Mouse (Mus musculus) intestine, postnatal 0 days (tissue): ENCODE results near the gene Shb. TPM values are rescaled to one million over a fixed set of nuclear protein-coding genes. Genes with fewer than 3 reads are reported as not detected.

ENCODE experiments used
- ATAC-seq: fragments of 200-750 bp; cut with Nextera tagmentation; 2 replicates; pipeline ENCODE4 v1.8.0; 2017; ENCODE audit warnings: mild to moderate bottlenecking, moderate TSS enrichment, moderate library complexity
- H3K27ac ChIP-seq: fragments of 300-500 bp; sonication (generic); 2 replicates; pipeline ENCODE4 v1.5.1; 2014; ENCODE audit warnings: mild to moderate bottlenecking, low read depth, low read length, moderate library complexity
- H3K27me3 ChIP-seq: fragments of 300-500 bp; sonication (generic); replicated peaks from 2 replicates; pipeline ENCODE4 v1.6.1; 2014; ENCODE audit warnings: low read length, mixed read lengths; ENCODE audit not compliant: control insufficient read depth, insufficient read depth
- H3K36me3 ChIP-seq: fragments of 300-500 bp; sonication (generic); 2 replicates; pipeline ENCODE4 v1.6.1; 2014; ENCODE audit warnings: mild to moderate bottlenecking, moderate library complexity; ENCODE audit not compliant: control insufficient read depth, insufficient read depth
- H3K4me1 ChIP-seq: fragments of 300-500 bp; sonication (generic); replicated peaks from 2 replicates; pipeline ENCODE4 v1.6.1; 2014; ENCODE audit warnings: antibody characterized with exemption, low read length, mixed read lengths; ENCODE audit not compliant: control insufficient read depth, insufficient read depth
- H3K4me2 ChIP-seq: fragments of 300-500 bp; sonication (generic); replicated peaks from 2 replicates; pipeline ENCODE4 v1.6.1; 2014; ENCODE audit warnings: low read depth, mild to moderate bottlenecking, moderate library complexity
- H3K4me3 ChIP-seq: fragments of 300-500 bp; sonication (generic); 2 replicates; pipeline ENCODE4 v1.5.1; 2014; ENCODE audit warnings: low read depth, low read length
- H3K9ac ChIP-seq: fragments of 300-500 bp; sonication (generic); 2 replicates; pipeline ENCODE4 v1.6.1; 2014; ENCODE audit warnings: mild to moderate bottlenecking, low read depth, low read length
- H3K9me3 ChIP-seq: fragments of 300-500 bp; sonication (generic); 2 replicates; pipeline ENCODE4 v1.6.1; 2016; ENCODE audit warnings: mixed run types; ENCODE audit not compliant: control insufficient read depth
- CTCF ChIP-seq: sonication (generic); IDR thresholded peaks from 2 replicates; pipeline ENCODE4 v1.5.1; 2016; ENCODE audit warnings: low read depth, mild to moderate bottlenecking, control low read depth, antibody characterized with exemption, moderate library complexity
- WGBS: fragments of 180-500 bp; shearing (Covaris S2); extraction: QIAGEN DNeasy Blood & Tissue Kit; methylation state at CpG from one replicate; pipeline ENCODE4 v1.1.7; 2014; 5-methylcytosine and 5-hydroxymethylcytosine counted together
- polyA plus RNA-seq: library from polyadenylated mRNA; unstranded; fragments of >200 nt; fragmentation: Nextera tagmentation; extraction: Ambion mirVana; gene quantifications from 2 replicates; pipeline ENCODE4 v1.2.1, GENCODE M21; 2015

Shb gene
- polyA plus RNA-seq, 1 experiment from 2014 or later: 7.2 TPM

DNA sequence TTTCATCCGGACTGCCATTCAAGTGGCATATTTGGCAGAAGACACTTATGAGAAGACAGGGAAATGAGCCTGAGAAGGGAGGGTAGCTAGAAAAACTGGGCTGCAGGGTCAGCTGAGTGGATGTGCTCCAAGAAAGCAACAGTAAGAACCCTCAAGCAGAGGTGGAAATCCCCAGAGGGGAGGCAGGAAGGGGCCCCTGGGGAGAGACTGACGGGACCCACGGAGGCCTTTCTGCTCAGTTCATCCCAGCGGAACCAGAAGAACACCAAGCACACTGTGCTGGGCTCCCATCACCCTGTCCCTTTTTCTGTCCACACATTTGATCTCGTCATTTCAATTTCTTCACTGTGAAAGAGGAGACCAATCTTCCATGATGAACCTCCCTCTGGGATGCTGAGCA lies 33.9 kb downstream of the Shb start:
- Histone ChIP-seq H3K9ac (no peak overlapping the region), H3K36me3 (no peaks in the 10 kb centered on the region; the same call in 1 of the 2 replicates), H3K4me2 (no peak overlapping the region), H3K27ac (no peak overlapping the region), H3K4me1 (peaks cover 50% of the 10 kb centered on the region), H3K9me3 (no peaks in the 10 kb centered on the region), H3K4me3 (no peak overlapping the region), H3K27me3 (no peaks in the 10 kb centered on the region)
- WGBS: 77% methylated on average over 5 of the region's 5 CpGs
- ATAC-seq: no peak
- no peak for TF ChIP-seq CTCF

DNA sequence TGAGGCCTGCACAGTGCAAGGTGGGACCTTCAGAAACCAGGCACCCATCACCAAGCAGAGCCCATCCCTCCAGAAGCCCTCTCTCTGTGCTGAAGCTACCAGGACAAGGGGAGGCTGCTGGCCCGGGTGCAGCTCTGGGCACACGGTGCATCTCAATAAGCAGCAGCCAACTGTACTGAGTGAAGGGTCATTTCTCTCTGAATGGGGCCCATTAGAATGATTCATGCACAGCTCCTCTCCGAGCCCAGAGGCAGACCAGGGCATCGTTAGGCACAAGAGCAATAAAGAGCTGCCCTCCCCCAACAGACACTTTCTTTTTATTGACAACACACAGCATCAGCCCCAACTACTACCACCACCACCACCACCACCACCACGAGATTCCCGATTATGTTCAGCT lies 35.0 kb downstream of the Shb start:
- no peak for ATAC-seq
- Histone ChIP-seq H3K9me3 (no peaks in the 10 kb centered on the region), H3K4me1 (peaks cover 60% of the 10 kb centered on the region), H3K9ac (no peak overlapping the region), H3K27ac (no peak overlapping the region), H3K4me2 (no peak overlapping the region), H3K36me3 (no peaks in the 10 kb centered on the region; the same call in 1 of the 2 replicates), H3K27me3 (no peaks in the 10 kb centered on the region), H3K4me3 (no peak overlapping the region)
- no peak for TF ChIP-seq CTCF
- 51% methylated on average over 6 of the region's 6 CpGs for WGBS

DNA sequence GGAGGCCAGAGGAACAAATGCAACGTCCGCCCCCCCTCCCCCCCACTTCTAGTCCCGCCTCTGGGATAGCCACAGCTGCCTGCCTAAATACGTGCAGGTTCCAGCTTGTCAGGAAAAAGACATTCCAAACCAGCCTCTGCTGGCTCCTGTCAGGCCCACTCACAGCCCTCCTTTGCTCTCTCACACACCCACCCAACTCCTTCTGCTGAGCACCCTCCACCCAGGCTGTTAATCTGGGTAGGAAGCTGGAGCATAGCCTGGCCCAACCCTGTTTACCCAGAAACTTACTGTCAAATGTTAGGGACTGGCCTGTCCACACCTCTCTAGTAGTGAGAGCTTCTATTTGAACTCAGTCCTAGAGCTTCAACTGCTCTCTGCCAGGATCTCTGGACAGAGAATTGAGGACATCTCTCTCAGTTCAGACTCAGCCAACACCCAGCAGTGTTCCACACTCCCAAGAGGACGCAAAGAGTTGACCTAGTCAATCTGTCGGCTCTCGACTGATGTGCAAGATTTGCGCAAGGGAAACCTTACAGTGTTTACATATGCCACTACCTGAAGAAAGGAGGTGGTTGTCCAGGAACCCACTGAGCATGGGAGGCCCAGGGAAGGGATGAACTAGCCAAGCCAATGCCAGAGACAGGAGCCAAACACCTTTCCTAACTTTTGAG lies 36.6 kb downstream of the Shb start:
- H3K4me3 ChIP-seq: no peak overlapping the region
- ATAC-seq: no peak; the same call in 1 of the 2 replicates
- peak overlapping the region; percentile 22; the same call in 1 of the 2 replicates for H3K9ac ChIP-seq

DNA sequence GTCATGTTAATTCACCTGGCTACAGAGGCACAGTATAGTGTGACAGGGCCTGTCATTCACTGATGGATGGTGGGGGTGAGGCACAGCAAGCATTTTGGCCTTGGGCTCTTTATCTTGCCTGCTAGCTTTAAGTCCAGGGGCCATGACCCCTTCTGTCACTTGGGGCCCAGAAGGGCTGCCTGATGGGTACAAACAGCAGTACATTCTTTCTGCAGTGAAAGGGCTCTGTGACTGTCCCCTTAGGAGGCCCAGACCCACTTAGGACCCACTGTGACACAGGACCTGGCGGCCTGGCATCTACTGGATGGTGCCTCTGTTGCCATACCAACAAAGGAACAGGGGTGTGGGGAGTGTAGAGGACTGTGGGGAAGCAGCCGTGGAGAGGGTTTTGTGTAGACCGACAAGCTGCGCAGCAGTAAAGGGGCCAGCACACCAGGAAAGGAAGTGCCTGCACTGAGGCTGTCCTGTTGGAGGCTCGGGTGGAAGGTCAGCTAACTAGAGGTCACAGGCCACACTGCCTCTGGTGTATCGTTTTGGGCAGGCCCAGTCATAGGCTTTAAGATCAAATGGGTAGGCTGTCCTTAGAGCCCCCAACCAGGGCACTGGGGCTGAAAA lies 38.4 kb downstream of the Shb start:
- Histone ChIP-seq H3K9me3 (no peaks in the 10 kb centered on the region), H3K36me3 (no peaks in the 10 kb centered on the region; the same call in 1 of the 2 replicates), H3K9ac (0 out of 2 replicates have a peak overlapping the region, but pooled peaks have one; percentile 31), H3K27me3 (no peaks in the 10 kb centered on the region), H3K4me2 (no peak overlapping the region), H3K27ac (no peak overlapping the region; the same call in 1 of the 2 replicates), H3K4me1 (peaks cover 76% of the 10 kb centered on the region), H3K4me3 (no peak overlapping the region)
- WGBS: 35% methylated on average over 6 of the region's 6 CpGs
- no peak for TF ChIP-seq CTCF
- ATAC-seq: 0 out of 2 replicates have a peak, but pooled peaks have one; percentile 26

More for the DNA sequence above, 36.6 kb downstream of the Shb start:
- Histone ChIP-seq H3K27ac (no peak overlapping the region), H3K4me1 (peaks cover 70% of the 10 kb centered on the region), H3K27me3 (no peaks in the 10 kb centered on the region), H3K9me3 (no peaks in the 10 kb centered on the region), H3K4me2 (no peak overlapping the region; the same call in 1 of the 2 replicates), H3K36me3 (no peaks in the 10 kb centered on the region; the same call in 1 of the 2 replicates)
- 36% methylated on average over 8 of the region's 8 CpGs for WGBS
- no peak for TF ChIP-seq CTCF

DNA sequence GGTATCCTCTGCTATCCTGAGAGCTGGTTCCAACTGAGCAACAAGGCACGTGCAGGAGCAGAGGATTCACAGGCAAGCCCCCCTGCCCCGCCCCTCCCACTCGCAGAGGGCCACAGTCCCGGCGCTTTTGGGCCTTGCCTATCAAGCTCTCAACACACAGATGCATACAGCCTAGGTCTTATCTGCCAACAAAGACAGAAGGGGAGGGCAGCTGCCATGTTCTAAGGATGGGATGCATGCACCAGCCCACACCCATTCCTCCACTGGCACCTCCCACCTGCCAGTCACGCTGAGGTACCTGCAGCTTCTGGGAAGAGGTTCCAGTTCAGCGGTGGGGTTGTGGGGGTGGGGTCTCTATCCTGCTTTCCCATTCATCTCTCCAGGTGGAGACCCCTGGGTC lies 39.2 kb downstream of the Shb start:
- no peaks in the 10 kb centered on the region for H3K9me3 ChIP-seq

DNA sequence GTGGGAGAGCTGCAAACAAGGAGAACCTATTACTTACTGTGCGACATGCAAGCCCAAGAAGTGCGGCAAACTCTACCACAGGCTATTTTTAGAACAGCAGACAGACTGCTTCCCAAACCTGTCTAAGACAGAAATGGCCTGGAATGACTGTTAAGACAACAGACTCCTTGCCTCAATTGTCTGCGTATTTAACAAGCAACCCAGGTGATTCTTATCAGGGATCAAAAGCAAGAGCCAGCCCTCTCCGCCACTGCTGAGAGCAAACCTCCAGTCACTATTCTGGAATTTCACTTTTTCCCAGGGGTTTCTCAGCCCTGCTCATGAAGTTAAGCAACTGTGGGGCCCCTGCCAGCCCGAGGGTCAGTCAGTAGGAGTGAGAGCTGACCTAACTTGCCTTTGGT lies 39.6 kb downstream of the Shb start:
- no peaks in the 10 kb centered on the region for H3K27me3 ChIP-seq
- TF ChIP-seq CTCF: no peak
- no peaks in the 10 kb centered on the region for H3K9me3 ChIP-seq
- no peak for ATAC-seq
- H3K36me3 ChIP-seq: peaks cover 3% of the 10 kb centered on the region; the same call in 1 of the 2 replicates
- 0 out of 2 replicates have a peak overlapping the region, but pooled peaks have one; percentile 1 for H3K4me2 ChIP-seq
- no peak overlapping the region for H3K27ac ChIP-seq
- H3K4me1 ChIP-seq: peaks cover 79% of the 10 kb centered on the region
- no peak overlapping the region for H3K4me3 ChIP-seq
- WGBS: 19% methylated on average over 5 of the region's 5 CpGs
- H3K9ac ChIP-seq: no peak overlapping the region

More for the DNA sequence above, 39.2 kb downstream of the Shb start:
- Histone ChIP-seq H3K27me3 (no peaks in the 10 kb centered on the region), H3K4me2 (0 out of 2 replicates have a peak overlapping the region, but pooled peaks have one; percentile 1), H3K27ac (no peak overlapping the region; the same call in 1 of the 2 replicates), H3K9ac (no peak overlapping the region), H3K36me3 (peaks cover 3% of the 10 kb centered on the region; the same call in 1 of the 2 replicates), H3K4me3 (no peak overlapping the region), H3K4me1 (peaks cover 75% of the 10 kb centered on the region)
- WGBS: 16% methylated on average over 7 of the region's 7 CpGs
- no peak for TF ChIP-seq CTCF
- ATAC-seq: no peak
